12 mouse cellular contexts compared by ENCODE assay signal in the genomic region with DNA sequence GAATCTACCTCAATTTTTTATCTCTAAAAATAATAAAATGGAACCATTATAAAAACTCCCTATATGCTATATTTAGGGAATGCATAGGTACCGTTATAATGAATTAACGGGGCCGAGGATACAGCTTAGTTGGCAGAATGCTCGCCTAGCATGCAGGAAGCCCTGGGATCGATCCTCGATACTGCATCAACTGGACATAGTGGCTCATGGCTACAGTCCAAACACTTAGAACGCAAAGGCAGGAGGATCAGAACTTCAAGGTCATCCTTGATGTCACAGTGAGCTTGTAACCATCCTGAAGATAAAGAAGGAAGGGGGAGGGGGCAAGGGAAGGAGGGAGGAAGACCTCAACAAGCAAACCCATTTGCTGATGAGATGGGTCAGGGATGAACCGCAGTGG.
"Had no signal": no experiment of that assay in that cellular context is flagged by ENCODE, and none has a peak within 500 bp of the region (broad histone marks: within the 10 kb centered on the region; RNA-seq: fewer than 3 reads in every experiment).

No protein-coding gene starts in this region.

- DNase-seq: retina, postnatal 1 day; right cerebral cortex, adult 18-20 months; right cerebral cortex, postnatal 14 days; right cerebral cortex, postnatal 25 days; right cerebral cortex, postnatal 4 days; spleen, adult 18-20 months; thymus, adult 18-20 months; thymus, adult 2 months; thymus, postnatal 14 days; thymus, postnatal 25 days; thymus, postnatal 36 days; thymus, postnatal 4 days had no signal
